Mouse (Mus musculus): ENCODE measurements around the gene Zfp112.
"Not testable (repeated sequence)": the region's sequence is repeated elsewhere in the genome, so short reads cannot be mapped to it uniquely, and the experiment has no call there.

The Zfp112 gene

GRCm38 (mm10) chr7:24112156-24112856 is at the start of gene Zfp112:
Gene Zfp112, plus strand, starts transcription at chr7:24112314.
- in situ Hi-C loops (cut with MboI; ENCODE audit: unreplicated experiment in 2 of 2) = no loop called here

DNA sequence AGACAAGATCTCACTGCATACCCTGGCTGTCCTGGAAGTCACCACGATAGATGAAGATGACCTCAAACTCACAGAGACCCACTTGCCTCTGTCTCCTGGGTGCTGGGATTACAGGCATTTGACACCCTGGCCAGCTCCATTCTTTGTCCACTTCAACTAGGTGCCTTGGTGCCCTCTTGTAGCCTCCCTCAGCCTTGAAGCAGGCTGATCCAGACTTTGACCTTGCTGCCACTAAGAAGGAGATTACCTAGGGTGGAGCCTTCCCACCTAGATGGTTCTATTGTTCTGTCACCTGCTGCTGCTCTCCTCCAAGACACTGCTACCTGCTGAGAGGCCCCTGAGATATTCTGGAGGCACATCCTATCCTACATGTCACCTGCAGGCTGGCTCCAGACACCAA is 37.7 kb upstream of the Zfp112 start:
- in situ Hi-C loops (cut with MboI; ENCODE audit: unreplicated experiment in 2 of 2) = not testable (repeated sequence)

DNA sequence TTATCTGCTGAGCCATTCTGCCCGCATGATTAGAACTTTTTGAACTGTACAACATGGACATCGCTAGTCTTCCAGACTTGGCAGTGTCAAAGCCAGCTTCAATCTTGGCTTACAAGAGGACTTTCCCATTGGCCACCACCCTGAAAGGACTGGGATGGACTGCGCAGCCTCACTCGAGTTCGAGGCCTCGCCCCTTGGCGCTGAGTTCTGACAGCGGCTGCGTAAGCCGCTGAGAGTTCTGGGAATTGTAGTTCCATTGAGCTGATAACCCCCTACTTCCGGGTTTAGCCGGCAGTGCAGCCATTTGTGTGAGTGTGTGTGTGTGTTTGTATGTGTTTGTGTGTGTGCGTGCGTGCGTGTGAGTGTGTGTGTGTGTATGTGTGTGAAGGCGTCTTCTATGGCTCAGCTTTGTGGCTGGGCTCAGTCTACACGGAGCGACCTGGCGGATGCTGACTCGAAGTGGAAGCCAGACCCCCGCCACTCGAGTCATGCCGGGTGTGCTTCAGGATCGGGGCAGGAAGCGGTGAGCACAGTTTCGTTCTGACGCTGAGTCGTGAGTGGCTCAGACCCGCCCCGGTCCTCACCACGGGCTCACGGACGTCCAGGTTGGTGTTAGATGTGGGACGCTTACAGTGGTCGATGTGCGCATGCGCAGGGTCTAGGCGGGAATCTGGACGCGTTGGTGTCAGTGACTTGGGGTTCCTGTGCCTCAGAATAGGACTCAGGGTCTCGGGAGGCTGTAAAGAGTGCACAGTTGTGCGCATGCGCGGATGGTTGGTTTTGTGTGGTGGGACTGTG is 30.3 kb upstream of the Zfp112 start, which contains the start of gene Zfp180:
Zfp180 (plus strand) TSS at position 291 of the 798 bp plus-strand sequence.
- in situ Hi-C loops (cut with MboI; ENCODE audit: unreplicated experiment in 2 of 2) = loop anchor here (5.0 to 25.0 kb wide), 4 partner anchors 53 to 1680 kb away; partner anchors contain the start of genes Zfp94 (in 2 of the 2), Hnrnpul1 (in 1 of the 2) and Zfp235 (in 1 of the 2)

DNA sequence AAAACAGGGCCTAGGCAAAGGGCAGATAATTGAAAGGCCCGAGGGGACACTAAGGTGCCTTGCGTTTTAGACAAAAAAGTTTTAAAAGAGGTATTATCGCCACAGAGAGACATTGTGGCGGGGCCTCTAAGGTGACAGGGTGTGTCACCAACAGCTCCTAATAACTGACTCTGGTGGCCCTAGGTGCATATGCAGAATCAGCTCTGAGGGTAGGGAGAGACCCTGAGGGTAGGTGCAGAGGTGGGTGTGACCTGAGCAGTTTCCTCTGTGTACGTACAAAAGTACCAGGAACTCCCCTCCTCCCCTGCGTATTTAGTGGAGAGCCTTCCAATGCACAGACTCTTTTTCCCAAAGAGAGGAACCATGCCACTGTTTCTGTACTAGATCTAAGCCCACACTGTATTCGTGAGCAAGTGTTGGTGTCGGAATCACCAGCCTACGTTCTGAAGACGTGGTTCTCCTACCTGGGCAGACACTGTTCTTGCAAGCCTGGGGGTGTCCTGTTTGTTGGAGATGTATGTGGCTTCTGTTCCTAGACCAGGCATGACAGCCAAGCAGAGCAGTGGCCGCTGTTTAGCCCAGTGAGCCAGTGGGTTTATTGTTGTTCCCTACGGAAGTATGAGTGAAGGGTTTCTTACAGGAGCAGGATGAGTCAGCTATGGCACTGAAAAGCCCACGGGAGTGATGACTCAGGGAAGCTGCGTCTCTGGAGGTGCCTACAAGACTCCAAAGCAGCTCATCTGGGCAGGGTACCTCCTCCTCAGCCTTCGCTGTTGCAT is 29.5 kb upstream of the Zfp112 start:
- in situ Hi-C loops (cut with MboI; ENCODE audit: unreplicated experiment in 2 of 2) = loop anchor here (5.0 to 25.0 kb wide), 4 partner anchors 52 to 1680 kb away; partner anchors contain the start of genes Zfp94 (in 2 of the 2), Hnrnpul1 (in 1 of the 2) and Zfp235 (in 1 of the 2)

DNA sequence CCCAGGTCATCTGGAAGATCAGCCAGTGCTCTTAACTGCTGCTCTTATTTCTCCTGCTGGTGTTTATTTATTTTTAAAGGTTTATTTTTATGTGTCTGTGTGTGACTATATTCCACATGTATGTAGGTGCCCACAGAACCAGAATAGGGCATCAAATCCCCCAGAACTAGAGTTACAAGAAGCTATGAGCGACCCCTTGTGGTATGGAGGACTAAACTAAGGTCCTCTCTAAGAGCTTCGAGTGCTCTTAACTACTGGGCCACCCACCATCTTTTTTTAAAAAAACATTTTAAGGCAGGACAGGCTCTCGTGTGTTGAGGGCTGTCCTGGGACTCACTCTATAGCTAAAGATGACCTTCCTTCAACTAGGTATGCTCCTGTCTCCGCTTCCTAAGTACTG is 25.2 kb upstream of the Zfp112 start:
- in situ Hi-C loops (cut with MboI; ENCODE audit: unreplicated experiment in 2 of 2) = loop anchor here (10.0 to 25.0 kb wide), 3 partner anchors 48 to 1675 kb away; partner anchors contain the start of genes Hnrnpul1 (in 1 of the 2), Zfp235 (in 1 of the 2) and Zfp94 (in 1 of the 2)

DNA sequence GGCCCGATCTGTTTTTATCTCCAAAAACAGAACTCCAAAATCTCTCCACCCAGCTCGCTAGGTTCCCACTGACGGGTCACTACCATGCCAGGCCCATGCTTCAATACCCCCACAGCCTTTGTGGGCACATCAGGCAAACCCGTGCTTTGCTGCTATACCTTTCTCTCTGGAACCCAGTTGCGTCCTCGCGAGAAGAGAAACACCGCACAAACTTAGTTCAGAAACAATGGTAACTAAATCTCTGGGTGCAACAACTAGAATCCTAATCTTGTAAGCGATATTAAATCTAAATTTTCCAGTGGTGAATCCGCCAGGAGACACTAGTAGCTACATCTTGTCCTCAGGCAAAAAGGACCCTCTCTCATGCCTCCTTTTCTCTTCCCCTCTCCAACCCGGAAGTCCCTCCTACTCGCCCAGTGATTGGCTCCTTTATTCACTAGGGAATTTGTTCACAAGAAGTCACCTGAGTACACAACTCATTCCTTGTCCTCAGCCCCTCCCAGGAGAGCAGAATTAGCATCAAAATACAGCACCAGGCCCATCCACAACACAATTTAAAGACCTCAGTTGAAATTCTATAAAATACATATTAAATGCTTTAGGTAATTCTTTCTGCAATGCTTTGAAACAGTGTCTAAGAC is 24.5 kb upstream of the Zfp112 start:
- in situ Hi-C loops (cut with MboI; ENCODE audit: unreplicated experiment in 2 of 2) = loop anchor here (10.0 to 25.0 kb wide), 3 partner anchors 47 to 1675 kb away; partner anchors contain the start of genes Hnrnpul1 (in 1 of the 2), Zfp235 (in 1 of the 2) and Zfp94 (in 1 of the 2)

DNA sequence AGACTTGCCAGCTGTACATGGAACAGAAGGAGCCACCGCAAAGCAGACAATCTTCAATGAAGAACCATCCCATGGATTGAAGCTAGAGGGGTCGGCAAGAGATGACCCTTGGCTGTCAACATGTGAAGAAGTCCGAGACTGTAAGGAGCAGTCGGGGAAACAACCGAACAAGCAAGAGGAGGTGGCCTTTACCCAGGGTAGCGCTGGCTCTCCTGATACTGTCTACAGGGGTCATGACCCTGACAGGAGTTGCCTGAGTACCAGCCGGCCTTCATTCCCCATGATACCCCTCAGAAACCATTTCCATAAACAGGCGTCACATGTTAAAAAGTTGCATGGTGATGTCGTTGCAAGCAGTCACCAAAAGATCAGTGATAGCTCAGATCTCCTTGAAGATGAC is 7.7 kb upstream of the Zfp112 start:
- in situ Hi-C loops (cut with MboI; ENCODE audit: unreplicated experiment in 2 of 2) = no loop called here

GRCm38 (mm10) chr7:24105144-24105703 is 6.9 kb upstream of the Zfp112 start:
- in situ Hi-C loops (cut with MboI; ENCODE audit: unreplicated experiment in 2 of 2) = no loop called here

GRCm38 (mm10) chr7:24110839-24111238 is 1.3 kb upstream of the Zfp112 start:
- in situ Hi-C loops (cut with MboI; ENCODE audit: unreplicated experiment in 2 of 2) = no loop called here

DNA sequence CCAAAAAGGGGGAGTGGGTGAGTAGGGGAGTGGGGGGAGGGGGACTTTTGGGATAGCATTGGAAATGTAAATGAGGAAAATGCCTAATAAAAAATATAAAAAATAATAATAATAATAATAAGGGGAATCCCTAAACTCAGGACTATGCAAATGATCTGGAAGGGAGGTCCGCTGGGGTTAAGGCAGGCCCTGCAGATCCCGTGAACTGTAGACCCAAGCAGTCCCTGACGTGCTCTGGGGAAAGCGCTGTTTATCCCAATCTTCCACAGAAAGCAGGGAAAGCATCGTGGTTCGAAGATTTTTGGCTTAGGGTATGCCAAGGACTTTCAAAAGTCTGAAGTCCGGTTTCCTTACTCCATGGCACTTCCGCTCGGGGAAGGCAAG is 350 bp upstream of the Zfp112 start:
- in situ Hi-C loops (cut with MboI; ENCODE audit: unreplicated experiment in 2 of 2) = no loop called here

GRCm38 (mm10) chr7:24113001-24113400 is 887 bp downstream of the Zfp112 start:
- in situ Hi-C loops (cut with MboI; ENCODE audit: unreplicated experiment in 2 of 2) = no loop called here

DNA sequence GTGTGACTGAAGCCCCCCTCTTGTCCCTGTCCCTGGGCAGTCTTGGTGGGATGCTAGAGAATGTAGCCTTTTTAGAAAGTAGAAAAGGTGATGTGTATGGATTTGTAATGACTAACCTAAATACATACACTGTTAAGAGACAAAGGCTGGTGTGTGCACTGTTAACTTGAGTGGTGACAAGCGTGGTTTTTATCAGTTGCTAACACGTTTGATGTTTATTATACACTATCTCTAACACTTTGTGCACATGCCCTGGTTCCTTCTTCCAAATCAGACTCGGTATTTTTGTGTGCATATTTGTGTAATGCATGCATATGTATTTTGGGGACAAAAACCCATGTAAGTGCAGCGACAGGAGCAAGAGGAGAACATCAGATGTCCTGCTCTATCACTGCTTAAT is 4.5 kb downstream of the Zfp112 start:
- in situ Hi-C loops (cut with MboI; ENCODE audit: unreplicated experiment in 2 of 2) = no loop called here

- in situ Hi-C loops (cut with MboI; ENCODE audit: unreplicated experiment in 2 of 2) = loop anchor here (5.0 to 10.0 kb wide), 2 partner anchors 49 to 56 kb away; partner anchors contain the start of gene Zfp180 (in 1 of the 2)
Observed at GRCm38 (mm10) chr7:24133425-24133995, 21.4 kb downstream of the Zfp112 start.

- in situ Hi-C loops (cut with MboI; ENCODE audit: unreplicated experiment in 2 of 2) = loop anchor here (5.0 to 10.0 kb wide), 2 partner anchors 49 to 57 kb away; partner anchors contain the start of gene Zfp180 (in 1 of the 2)
Observed at GRCm38 (mm10) chr7:24133996-24134828, 22.1 kb downstream of the Zfp112 start, which contains the start of gene Zfp235. Gene Zfp235, plus strand, starts transcription at chr7:24134169.

GRCm38 (mm10) chr7:24142566-24142965 is 30.5 kb downstream of the Zfp112 start:
- in situ Hi-C loops (cut with MboI; ENCODE audit: unreplicated experiment in 2 of 2) = no loop called here

- in situ Hi-C loops (cut with MboI; ENCODE audit: unreplicated experiment in 2 of 2) = loop anchor here in 1 of 2 experiments (10.0 kb wide), 2 partner anchors 188 to 212 kb away; no protein-coding TSS in a partner anchor
Observed at GRCm38 (mm10) chr7:24153272-24153671, 41.2 kb downstream of the Zfp112 start.

GRCm38 (mm10) chr7:24172191-24172590 is 60.1 kb downstream of the Zfp112 start:
- in situ Hi-C loops (cut with MboI; ENCODE audit: unreplicated experiment in 2 of 2) = no loop called here
